Comparison of ENCODE assay signal across 9 mouse cellular contexts in the genomic region with DNA sequence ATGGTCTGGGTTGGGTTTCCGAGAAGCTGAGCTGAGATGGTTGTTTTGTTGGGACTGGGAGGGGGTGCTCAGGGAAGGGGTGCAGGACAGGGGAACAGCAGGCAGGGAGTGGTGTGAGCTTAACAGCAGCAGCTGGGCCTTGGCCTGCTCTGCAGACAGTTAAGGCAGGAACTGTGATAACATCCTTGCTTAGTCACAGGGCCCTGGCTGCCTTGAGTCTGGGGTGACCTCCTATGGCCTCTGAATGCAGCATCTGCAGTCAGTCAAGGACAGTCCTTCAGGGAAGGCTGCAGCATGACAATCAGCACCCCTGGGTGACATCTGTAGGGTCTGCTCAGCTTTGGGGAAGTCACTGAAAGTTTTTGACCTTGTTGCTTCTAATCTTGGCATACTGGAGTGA.
DNase-seq lines count a peak whose midpoint lies in the region; ATAC-seq lines count a peak whose summit lies in the region.
"Had no signal": no experiment of that assay in that cellular context is flagged by ENCODE, and none has a peak within 500 bp of the region (broad histone marks: within the 10 kb centered on the region; RNA-seq: fewer than 3 reads in every experiment).

No protein-coding gene starts in this region.

- no peaks in the 10 kb centered on the region for H3K27me3 ChIP-seq in embryonic facial prominence, embryonic 11.5 days (ENCODE audit: control insufficient read depth, insufficient read depth, low read length)
- peaks cover 9% of the 10 kb centered on the region for H3K27me3 ChIP-seq in embryonic facial prominence, embryonic 10.5 days (replicated peaks; ENCODE audit: low read depth, poor library complexity, severe bottlenecking)
- H3K27me3 ChIP-seq in liver, embryonic 15.5 days = no peaks in the 10 kb centered on the region; the same call in 1 of the 2 replicates

- no peak overlapping the region for H3K4me3 ChIP-seq in embryonic facial prominence, embryonic 11.5 days (ENCODE audit: low read depth, low read length)
- H3K4me3 ChIP-seq in embryonic facial prominence, embryonic 10.5 days = no peak overlapping the region
- no peak overlapping the region for H3K4me3 ChIP-seq in liver, embryonic 15.5 days (replicated peaks)

- WGBS in embryonic facial prominence, embryonic 11.5 days = 67% methylated on average over 1 of the region's 1 CpGs
- 80% methylated on average over 1 of the region's 1 CpGs for WGBS in embryonic facial prominence, embryonic 10.5 days
- 16% methylated on average over 1 of the region's 1 CpGs for WGBS in liver, embryonic 15.5 days (ENCODE audit: insufficient replicate concordance)

- no peaks in the 10 kb centered on the region for H3K9me3 ChIP-seq in embryonic facial prominence, embryonic 11.5 days (replicated peaks; ENCODE audit: control insufficient read depth, low read length)
- H3K9me3 ChIP-seq in embryonic facial prominence, embryonic 10.5 days = no peaks in the 10 kb centered on the region
- no peaks in the 10 kb centered on the region for H3K9me3 ChIP-seq in liver, embryonic 15.5 days (replicated peaks)

- no peaks in the 10 kb centered on the region for H3K36me3 ChIP-seq in embryonic facial prominence, embryonic 11.5 days (replicated peaks; ENCODE audit: control insufficient read depth, insufficient read depth, low read depth, low read length)
- no peaks in the 10 kb centered on the region for H3K36me3 ChIP-seq in embryonic facial prominence, embryonic 10.5 days (replicated peaks)
- H3K36me3 ChIP-seq in liver, embryonic 15.5 days (replicated peaks) = no peaks in the 10 kb centered on the region

- intact Hi-C loops in left cerebral cortex, postnatal 36 days (cut with DNase I) = no loop called here
- intact Hi-C loops in left cerebral cortex, postnatal 10 days (cut with DNase I) = no loop called here

- H3K4me2 ChIP-seq in embryonic facial prominence, embryonic 11.5 days (ENCODE audit: low read depth, low read length) = no peak overlapping the region
- no peak overlapping the region for H3K4me2 ChIP-seq in liver, embryonic 15.5 days

- 0 out of 2 replicates have a peak overlapping the region, but pooled peaks have one; percentile 9 for H3K9ac ChIP-seq in embryonic facial prominence, embryonic 11.5 days (replicated peaks; ENCODE audit: low read length)
- no peak overlapping the region for H3K9ac ChIP-seq in liver, embryonic 15.5 days

- no peak for DNase-seq in embryonic facial prominence, embryonic 11.5 days (ENCODE audit: low spot score)
- DNase-seq in embryonic facial prominence, embryonic 10.5 days (ENCODE audit: low spot score) = no peak
- peak; percentile 80 for DNase-seq in adrenal gland, adult 2 months
- peak; percentile 16 for DNase-seq in kidney, adult 18-20 months
- DNase-seq in frontal cortex, adult 2 months (ENCODE audit: extremely low spot score in 1 of 2, low spot score in 1 of 2) = no peak
- no peak for DNase-seq in left cerebral cortex, postnatal 36 days (ENCODE audit: low spot score in 2 of 2)
- DNase-seq in left cerebral cortex, postnatal 10 days (ENCODE audit: extremely low spot score in 1 of 2, low spot score in 2 of 2) = no peak
- DNase-seq: cerebellum, adult 8-10 months had no signal

- no peak for ATAC-seq in embryonic facial prominence, embryonic 11.5 days (replicated peaks; ENCODE audit: insufficient number of reproducible peaks, low FRiP score, low TSS enrichment, low read depth)
- ATAC-seq in liver, embryonic 15.5 days (ENCODE audit: insufficient read depth) = peak; percentile 42

- no peak overlapping the region for H3K27ac ChIP-seq in embryonic facial prominence, embryonic 11.5 days (replicated peaks; ENCODE audit: low read depth, low read length)
- no peak overlapping the region for H3K27ac ChIP-seq in embryonic facial prominence, embryonic 10.5 days (replicated peaks)
- no peak overlapping the region for H3K27ac ChIP-seq in liver, embryonic 15.5 days (replicated peaks)

- no peaks in the 10 kb centered on the region for H3K4me1 ChIP-seq in embryonic facial prominence, embryonic 11.5 days (ENCODE audit: control insufficient read depth, insufficient read depth, low read length)
- H3K4me1 ChIP-seq in embryonic facial prominence, embryonic 10.5 days = peaks cover 13% of the 10 kb centered on the region
- peaks cover 13% of the 10 kb centered on the region; the same call in 1 of the 2 replicates for H3K4me1 ChIP-seq in liver, embryonic 15.5 days (replicated peaks)

Comparison
In these comparisons a context has a peak if more than half of its experiments do, and no peak if none do; other contexts are left out.
1. DNase-seq: peak in adrenal gland, adult 2 months (single experiment) and kidney, adult 18-20 months (single experiment); none in embryonic facial prominence, embryonic 11.5 days (single experiment), embryonic facial prominence, embryonic 10.5 days (single experiment), frontal cortex, adult 2 months (0 of 2), left cerebral cortex, postnatal 36 days (0 of 2) and left cerebral cortex, postnatal 10 days (0 of 2).